Mouse (Mus musculus) lung, adult 2 months (tissue): Measurements from ENCODE around the gene Slit3.

ENCODE experiments used
- CTCF ChIP-seq: fragments of 200-500 bp; IDR thresholded peaks from 2 replicates; pipeline ENCODE4 v1.5.1; 2011; ENCODE audit warnings: mild to moderate bottlenecking, low read length, control low read depth; ENCODE audit not compliant: insufficient read depth
- POLR2A ChIP-seq: fragments of 200-500 bp; IDR thresholded peaks from 2 replicates; pipeline ENCODE4 v1.6.1; 2011; ENCODE audit warnings: low read depth, mild to moderate bottlenecking, control low read depth, low read length, borderline replicate concordance; ENCODE audit errors: extremely low read depth

GRCm38 (mm10) chr11:35417911-35418552 lies 297.0 kb downstream of the Slit3 start:
- TF ChIP-seq POLR2A = no peak
- TF ChIP-seq CTCF = no peak
